Mouse (Mus musculus) stomach, embryonic 14.5 days (tissue): ENCODE measurements around the gene Ccdc177. TPM values are rescaled to one million over a fixed set of nuclear protein-coding genes. Genes with fewer than 3 reads are reported as not detected.

Experiments used
- ATAC-seq: fragments of 200-750 bp; cut with Nextera tagmentation; 2 replicates; pipeline ENCODE4 v1.8.0; 2017; ENCODE audit warnings: low read depth, moderate TSS enrichment; ENCODE audit not compliant: insufficient number of reproducible peaks, insufficient read depth, low FRiP score
- H3K27ac ChIP-seq: fragments of 300-500 bp; sonication (generic); 2 replicates; pipeline ENCODE4 v1.5.1; 2014; ENCODE audit warnings: mild to moderate bottlenecking, low read length, moderate library complexity, mixed read lengths
- H3K27me3 ChIP-seq: fragments of 300-500 bp; sonication (generic); 2 replicates; pipeline ENCODE4 v1.6.1; 2014; ENCODE audit warnings: low read length, control low read depth, mixed read lengths; ENCODE audit not compliant: control insufficient read depth, insufficient read depth
- H3K36me3 ChIP-seq: fragments of 300-500 bp; sonication (generic); 2 replicates; pipeline ENCODE4 v1.6.1; 2014; ENCODE audit warnings: mild to moderate bottlenecking, control low read depth, low read length, moderate library complexity, mixed read lengths; ENCODE audit not compliant: control insufficient read depth, insufficient read depth
- H3K4me1 ChIP-seq: fragments of 300-500 bp; sonication (generic); 2 replicates; pipeline ENCODE4 v1.6.1; 2014; ENCODE audit warnings: low read length, control low read depth, mixed read lengths; ENCODE audit not compliant: control insufficient read depth, insufficient read depth
- H3K4me2 ChIP-seq: fragments of 300-500 bp; sonication (generic); replicated peaks from 2 replicates; pipeline ENCODE4 v1.6.1; 2014; ENCODE audit warnings: low read depth, low read length, control low read depth
- H3K4me3 ChIP-seq: fragments of 300-500 bp; sonication (generic); 2 replicates; pipeline ENCODE4 v1.5.1; 2014; ENCODE audit warnings: low read depth, low read length, control low read depth
- H3K9ac ChIP-seq: fragments of 300-500 bp; sonication (generic); replicated peaks from 2 replicates; pipeline ENCODE4 v1.6.1; 2014; ENCODE audit warnings: low read depth, mild to moderate bottlenecking, control low read depth, low read length, moderate library complexity, mixed read lengths
- H3K9me3 ChIP-seq: fragments of 300-500 bp; sonication (generic); 2 replicates; pipeline ENCODE4 v1.6.1; 2016; ENCODE audit warnings: low read depth, low read length, control low read depth; ENCODE audit not compliant: control insufficient read depth
- WGBS: fragments of 180-500 bp; shearing (Covaris S2); extraction: QIAGEN DNeasy Blood & Tissue Kit; methylation state at CpG from one replicate; pipeline ENCODE4 v1.1.7; 2014; 5-methylcytosine and 5-hydroxymethylcytosine counted together
- polyA plus RNA-seq: library from polyadenylated mRNA; unstranded; fragments of >200 nt; fragmentation: Nextera tagmentation; extraction: Ambion mirVana; gene quantifications from 2 replicates; pipeline ENCODE4 v1.2.1, GENCODE M21; 2014

Gene Ccdc177
- polyA plus RNA-seq, 1 experiment from 2014 or later = 0.26 TPM

DNA sequence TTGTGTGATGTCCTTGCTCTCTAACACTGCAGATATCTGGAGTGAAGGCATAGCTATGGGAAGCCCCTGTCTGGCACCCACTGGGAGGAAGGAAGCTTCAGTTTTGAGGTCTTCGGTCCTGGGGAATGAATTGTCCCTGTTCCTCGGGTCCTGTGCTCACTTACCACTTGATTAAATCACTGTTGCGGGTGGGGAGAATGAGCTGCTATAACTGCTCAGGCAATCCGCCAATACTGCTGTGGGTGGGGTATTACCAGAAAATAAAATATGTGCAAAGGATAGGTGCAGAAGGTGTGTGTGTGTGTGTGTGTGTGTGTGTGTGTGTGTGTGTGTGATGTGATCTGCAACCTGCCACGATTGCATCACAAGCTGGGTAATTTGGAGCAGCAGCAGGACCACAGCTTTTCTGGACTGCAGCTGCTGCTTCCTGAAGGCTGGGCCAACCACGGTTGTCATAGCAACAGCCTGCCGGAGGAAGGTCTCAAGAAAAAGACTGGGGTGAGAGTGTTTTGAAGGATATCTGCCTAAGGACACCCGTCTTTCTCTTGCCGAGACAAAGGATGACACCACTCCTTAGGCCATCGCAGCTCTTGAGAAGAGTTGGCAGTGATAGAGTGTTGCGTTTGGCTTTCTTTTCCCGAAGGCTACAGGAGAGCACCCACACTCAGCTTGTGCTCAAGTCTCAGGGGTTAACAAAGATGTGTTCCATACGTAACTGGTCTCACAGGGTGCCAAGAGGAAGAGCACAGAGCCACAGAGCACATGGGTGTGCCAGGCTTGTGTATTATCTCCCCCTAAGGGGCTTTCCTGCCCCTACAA is 23.8 kb downstream of the Ccdc177 start:
- H3K27me3 ChIP-seq = no peaks in the 10 kb centered on the region
- no peaks in the 10 kb centered on the region for H3K4me1 ChIP-seq
- no peak for ATAC-seq
- no peak overlapping the region for H3K27ac ChIP-seq
- no peaks in the 10 kb centered on the region for H3K9me3 ChIP-seq
- H3K4me3 ChIP-seq = no peak overlapping the region
- H3K4me2 ChIP-seq = no peak overlapping the region
- H3K36me3 ChIP-seq = no peaks in the 10 kb centered on the region
- 30% methylated on average over 13 of the region's 13 CpGs for WGBS
- H3K9ac ChIP-seq = no peak overlapping the region

DNA sequence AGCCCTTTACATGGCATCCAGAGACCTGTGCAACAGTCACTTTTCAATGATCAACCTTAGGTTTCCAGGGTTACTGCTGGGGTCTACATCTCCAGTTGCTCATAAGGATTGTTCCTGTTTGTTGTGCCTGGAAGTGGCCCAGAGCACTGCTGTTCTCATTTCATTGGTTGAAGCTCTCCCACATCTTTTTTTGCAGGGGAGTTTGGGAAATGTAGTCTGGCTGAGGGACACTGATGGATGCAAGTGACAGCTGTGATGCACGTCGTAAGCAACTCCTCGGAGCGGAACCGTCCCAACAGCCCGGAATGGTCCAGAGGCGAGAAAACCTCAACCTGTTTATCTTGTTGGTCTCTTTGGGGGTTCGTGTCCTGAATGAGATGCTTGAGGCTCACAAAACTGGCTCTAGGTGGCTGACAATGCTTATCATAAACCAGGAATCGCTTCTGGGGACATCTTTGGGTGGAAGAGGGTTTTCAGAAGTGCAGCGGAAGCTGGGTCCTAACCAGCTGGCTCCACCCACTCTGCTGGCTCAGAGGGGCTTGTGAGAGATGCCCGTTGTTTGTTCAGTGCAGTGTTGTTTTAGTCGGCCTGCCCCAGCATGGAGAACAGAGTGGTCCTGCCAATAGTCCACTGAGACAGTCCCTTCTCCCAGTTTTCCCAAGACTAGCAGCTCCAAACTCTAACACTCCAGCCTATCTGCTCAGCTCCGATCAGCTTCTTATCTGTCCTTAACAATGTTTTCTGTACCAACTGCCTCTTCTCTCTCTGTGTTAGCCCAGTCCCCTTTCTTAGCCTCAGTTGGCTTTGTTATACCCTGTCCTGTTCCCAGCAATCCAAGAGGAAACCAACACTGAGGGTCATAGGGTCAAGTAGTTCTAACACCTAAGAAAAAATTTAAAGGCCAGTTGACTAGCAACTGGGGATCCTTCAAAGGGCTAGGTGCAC is 25.7 kb downstream of the Ccdc177 start:
- Histone ChIP-seq H3K9ac (no peak overlapping the region), H3K9me3 (no peaks in the 10 kb centered on the region), H3K4me2 (no peak overlapping the region), H3K4me3 (no peak overlapping the region), H3K4me1 (no peaks in the 10 kb centered on the region), H3K27ac (no peak overlapping the region), H3K27me3 (no peaks in the 10 kb centered on the region), H3K36me3 (no peaks in the 10 kb centered on the region)
- WGBS = 58% methylated on average over 13 of the region's 13 CpGs
- ATAC-seq = no peak

DNA sequence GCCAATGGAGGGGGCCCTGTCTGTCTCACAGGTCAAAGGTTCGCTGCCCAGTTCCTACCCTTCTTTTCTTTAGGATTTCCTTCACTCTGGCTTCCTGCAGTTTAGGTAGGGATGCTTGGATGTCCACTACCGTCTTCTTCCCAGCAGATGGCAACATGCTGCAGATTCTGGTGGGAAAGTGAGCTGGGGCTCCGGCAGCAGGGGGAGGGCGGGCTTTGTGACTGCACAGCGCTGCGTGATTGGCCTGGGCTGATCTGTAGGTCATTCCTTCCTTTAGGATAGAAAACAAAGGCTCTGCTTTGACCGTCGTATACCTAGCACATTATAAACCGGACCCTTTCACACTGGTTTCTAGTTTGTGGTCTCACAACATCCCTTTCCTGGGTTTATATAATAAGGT is 29.9 kb downstream of the Ccdc177 start:
- peak; percentile 67; the same call in 1 of the 2 replicates for ATAC-seq
- WGBS = 8% methylated on average over 9 of the region's 9 CpGs
- 0 out of 2 replicates have a peak overlapping the region, but pooled peaks have one; percentile 15 for H3K4me2 ChIP-seq

DNA sequence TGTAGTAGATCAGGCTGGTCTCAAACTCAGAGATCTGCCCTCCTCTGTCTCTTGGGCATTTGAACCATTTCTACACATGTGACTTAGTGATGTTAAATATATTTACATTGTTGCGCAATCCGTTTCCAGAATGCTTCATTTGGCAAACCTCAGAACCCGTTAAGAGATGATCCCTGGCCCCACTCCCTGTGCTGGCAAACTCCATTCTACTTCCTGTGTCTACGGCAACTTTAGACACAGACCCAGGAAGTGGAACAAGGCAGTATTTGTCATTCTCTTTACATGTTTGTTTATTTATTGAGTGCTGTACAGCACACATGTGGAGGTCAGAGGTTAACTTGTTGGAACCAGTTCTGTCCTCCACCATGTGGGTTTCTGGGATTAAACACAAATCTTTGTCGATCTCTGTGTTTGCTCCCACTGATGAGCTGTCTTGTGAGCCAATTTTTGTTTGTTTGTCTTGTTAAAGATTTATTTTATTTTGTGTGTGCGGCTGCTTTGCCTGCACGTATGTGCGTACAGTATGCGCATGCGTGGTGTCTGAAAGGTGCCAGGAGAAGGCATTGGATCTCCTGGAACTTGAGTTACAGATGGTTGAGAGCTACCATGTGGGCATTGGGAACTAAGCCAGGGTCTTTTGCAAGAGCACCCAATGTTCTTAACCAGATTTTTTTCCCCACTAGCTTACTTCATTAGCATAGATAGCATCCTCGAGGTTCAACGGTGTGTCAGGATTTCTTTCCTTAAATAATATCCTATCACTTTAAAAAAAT is 30.5 kb downstream of the Ccdc177 start:
- Histone ChIP-seq H3K4me2 (no peak overlapping the region), H3K27ac (no peak overlapping the region), H3K4me3 (no peak overlapping the region), H3K36me3 (no peaks in the 10 kb centered on the region), H3K9ac (no peak overlapping the region), H3K27me3 (no peaks in the 10 kb centered on the region), H3K4me1 (no peaks in the 10 kb centered on the region), H3K9me3 (no peaks in the 10 kb centered on the region)
- no peak for ATAC-seq
- WGBS = 78% methylated on average over 12 of the region's 12 CpGs

More for the DNA sequence above, 29.9 kb downstream of the Ccdc177 start:
- no peaks in the 10 kb centered on the region for H3K9me3 ChIP-seq
- no peak overlapping the region for H3K27ac ChIP-seq
- no peak overlapping the region for H3K4me3 ChIP-seq
- H3K4me1 ChIP-seq = no peaks in the 10 kb centered on the region
- H3K9ac ChIP-seq = no peak overlapping the region
- no peaks in the 10 kb centered on the region for H3K27me3 ChIP-seq
- no peaks in the 10 kb centered on the region for H3K36me3 ChIP-seq

DNA sequence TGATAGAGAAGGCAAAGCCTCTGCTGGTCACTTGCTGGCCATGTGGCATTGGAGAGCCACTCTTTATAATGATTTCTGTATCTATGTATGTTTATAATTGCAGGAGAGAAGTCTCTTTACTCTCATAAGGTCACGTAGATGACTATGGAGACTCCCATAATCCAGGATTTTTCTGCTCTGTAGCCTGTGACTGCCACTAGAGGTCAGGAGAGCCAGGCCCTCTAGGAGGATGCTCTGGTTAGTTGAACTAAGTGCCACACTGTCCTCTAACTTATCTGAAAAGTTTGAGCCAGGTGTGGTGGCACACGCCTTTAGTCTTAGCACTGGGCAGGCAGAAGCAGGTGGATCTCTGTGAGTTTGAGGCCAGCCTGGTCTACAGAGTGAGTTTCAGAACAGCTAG is 31.7 kb downstream of the Ccdc177 start:
- no peak for ATAC-seq
- 56% methylated on average over 2 of the region's 2 CpGs for WGBS
- Histone ChIP-seq H3K4me1 (no peaks in the 10 kb centered on the region), H3K36me3 (no peaks in the 10 kb centered on the region), H3K4me2 (no peak overlapping the region), H3K27me3 (no peaks in the 10 kb centered on the region), H3K9ac (no peak overlapping the region), H3K9me3 (no peaks in the 10 kb centered on the region), H3K4me3 (no peak overlapping the region), H3K27ac (no peak overlapping the region)

DNA sequence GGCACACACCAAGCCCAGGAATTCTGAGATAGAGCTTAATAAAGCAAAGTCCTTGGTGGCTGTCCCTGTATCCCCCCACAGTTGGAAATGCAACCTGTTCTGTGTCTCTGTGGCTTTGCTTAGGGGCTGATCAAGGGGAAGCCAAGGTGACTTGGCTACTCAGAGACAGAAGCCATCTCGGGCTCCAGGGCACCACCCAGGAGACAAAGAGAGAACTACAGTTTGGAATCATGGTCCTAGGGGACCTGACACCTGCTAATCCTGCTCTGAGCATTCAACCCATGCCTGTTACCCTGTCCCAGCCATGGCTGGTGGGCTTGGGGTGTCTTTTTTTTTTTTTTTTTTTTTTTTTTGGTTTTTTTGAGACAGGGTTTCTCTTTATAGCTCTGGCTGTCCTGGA is 32.3 kb downstream of the Ccdc177 start:
- Histone ChIP-seq H3K9me3 (no peaks in the 10 kb centered on the region), H3K4me1 (no peaks in the 10 kb centered on the region), H3K9ac (no peak overlapping the region), H3K4me2 (no peak overlapping the region), H3K27me3 (no peaks in the 10 kb centered on the region), H3K36me3 (no peaks in the 10 kb centered on the region), H3K27ac (no peak overlapping the region), H3K4me3 (no peak overlapping the region)
- no peak for ATAC-seq
- WGBS = 23% methylated on average over 1 of the region's 1 CpGs

DNA sequence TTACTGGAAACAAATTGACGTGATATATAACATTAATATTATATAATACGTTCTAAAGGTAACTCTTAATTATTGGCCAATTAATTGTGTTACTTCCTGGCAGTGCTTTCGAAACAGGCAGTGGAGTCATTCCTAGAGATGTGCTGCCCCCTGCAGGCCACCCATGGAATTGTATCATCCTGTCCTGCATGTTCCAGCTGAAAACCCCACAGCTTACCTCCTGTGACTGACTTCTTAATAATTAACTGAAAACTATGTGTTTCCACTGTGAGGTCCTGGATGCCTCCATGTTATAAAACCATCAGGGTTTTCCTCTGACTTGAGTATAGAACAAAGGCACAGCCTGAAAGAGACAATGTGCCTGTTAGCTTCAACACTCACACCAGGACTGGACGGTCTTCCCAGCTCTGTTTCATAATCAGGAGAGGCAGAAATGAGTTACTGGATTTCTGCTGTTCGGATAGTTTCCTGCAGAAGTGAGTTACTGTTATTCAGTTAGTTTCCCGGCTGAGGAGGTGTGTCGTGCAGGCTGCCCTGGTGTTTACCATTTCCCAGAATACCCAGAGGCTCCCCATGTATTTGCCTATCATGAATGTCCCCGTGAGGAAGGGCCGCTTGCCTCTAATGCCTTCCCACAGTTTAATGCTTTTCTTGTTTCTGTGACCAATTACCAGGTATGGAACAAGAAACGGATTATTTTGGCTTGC is 35.5 kb downstream of the Ccdc177 start:
- H3K27me3 ChIP-seq = no peaks in the 10 kb centered on the region
- H3K4me1 ChIP-seq = no peaks in the 10 kb centered on the region
- H3K9me3 ChIP-seq = no peaks in the 10 kb centered on the region
- 24% methylated on average over 10 of the region's 10 CpGs for WGBS
- H3K4me2 ChIP-seq = no peak overlapping the region
- H3K27ac ChIP-seq = no peak overlapping the region
- H3K9ac ChIP-seq = no peak overlapping the region
- no peak overlapping the region for H3K4me3 ChIP-seq
- H3K36me3 ChIP-seq = no peaks in the 10 kb centered on the region
- 0 out of 2 replicates have a peak, but pooled peaks have one; percentile 17 for ATAC-seq
